Mouse (Mus musculus) MEL (cell line): ENCODE data around the gene 4930404N11Rik. TPM values are rescaled to one million over a fixed set of nuclear protein-coding genes. Genes with fewer than 3 reads are reported as not detected.

Experiments used
- DNase-seq: peaks from one replicate; pipeline ENCODE4 v3.0.0; 2011; ENCODE audit warnings: low read depth, low spot score
- H3K27ac ChIP-seq: 2 replicates; pipeline ENCODE4 v1.5.1; 2012; ENCODE audit warnings: low read depth, mild to moderate bottlenecking, control low read depth, low read length, moderate library complexity; ENCODE audit not compliant: control insufficient read depth
- H3K27me3 ChIP-seq, 2 experiments: fragments of 150-350 bp in 1 of 2; sonication (generic) in 1 of 2; 2 replicates each; pipeline ENCODE4 v1.6.1; 2012; ENCODE audit warnings: low read length in 2 of 2, mild to moderate bottlenecking in 2 of 2, improper control_type of control experiment in 1 of 2, moderate library complexity in 1 of 2; ENCODE audit not compliant: insufficient read depth in 2 of 2, control insufficient read depth in 1 of 2
- H3K36me3 ChIP-seq, 2 experiments: 2 replicates each; pipeline ENCODE4 v1.6.1; 2012 to 2014; ENCODE audit warnings: low read length in 2 of 2, improper control_type of control experiment in 1 of 2, inconsistent platforms in 1 of 2, mild to moderate bottlenecking in 1 of 2; ENCODE audit not compliant: insufficient read depth in 2 of 2, control insufficient read depth in 1 of 2
- H3K4me1 ChIP-seq, 2 experiments: fragments of 150-350 bp in 1 of 2; sonication (generic) in 1 of 2; 2 replicates each; pipeline ENCODE4 v1.6.1; 2012; ENCODE audit warnings: low read length in 2 of 2, improper control_type of control experiment in 1 of 2, mild to moderate bottlenecking in 1 of 2; ENCODE audit not compliant: insufficient read depth in 2 of 2, control insufficient read depth in 1 of 2
- H3K4me3 ChIP-seq, 2 experiments: fragments of 150-350 bp in 1 of 2; sonication (generic) in 1 of 2; 2 replicates each; pipeline ENCODE4 v1.5.1; 2012; ENCODE audit warnings: low read depth in 2 of 2, low read length in 2 of 2, mild to moderate bottlenecking in 2 of 2, moderate library complexity in 2 of 2, control low read depth in 1 of 2, improper control_type of control experiment in 1 of 2; ENCODE audit not compliant: control insufficient read depth in 1 of 2, insufficient read depth in 1 of 2
- H3K79me2 ChIP-seq: 2 replicates; pipeline ENCODE4 v1.6.1; 2012; ENCODE audit warnings: mild to moderate bottlenecking, low read length, moderate library complexity; ENCODE audit not compliant: control insufficient read depth, poor library complexity, insufficient read depth
- H3K9ac ChIP-seq: 2 replicates; pipeline ENCODE4 v1.6.1; 2012; ENCODE audit warnings: low read depth, mild to moderate bottlenecking, control low read depth, low read length, moderate library complexity; ENCODE audit not compliant: control insufficient read depth, poor library complexity, severe bottlenecking
- H3K9me3 ChIP-seq: fragments of 150-350 bp; sonication (generic); replicated peaks from 2 replicates; pipeline ENCODE4 v1.6.1; 2012; ENCODE audit warnings: mild to moderate bottlenecking, low read length, improper control_type of control experiment, moderate library complexity; ENCODE audit not compliant: insufficient read depth
- CHD2 ChIP-seq: IDR thresholded peaks from 2 replicates; pipeline ENCODE4 v1.6.1; 2011; ENCODE audit warnings: low read length, improper control_type of control experiment
- CTCF ChIP-seq, 3 experiments: IDR thresholded peaks in 2 of 3; conservative IDR thresholded peaks in 1 of 3; 2 replicates each; pipeline ENCODE4 v1.5.1; 2011 to 2012; ENCODE audit warnings: low read length in 3 of 3, low read depth in 2 of 3, mild to moderate bottlenecking in 2 of 3, improper control_type of control experiment in 1 of 3, inconsistent platforms in 1 of 3, mixed read lengths in 1 of 3, moderate library complexity in 1 of 3; ENCODE audit not compliant: control insufficient read depth in 1 of 3, insufficient read depth in 1 of 3, poor library complexity in 1 of 3, severe bottlenecking in 1 of 3
- ETS1 ChIP-seq: IDR thresholded peaks from 2 replicates; pipeline ENCODE4 v1.6.1; 2012; ENCODE audit warnings: low read depth, mild to moderate bottlenecking, inconsistent platforms, low read length, improper control_type of control experiment, moderate library complexity
- GABPA ChIP-seq: IDR thresholded peaks from 2 replicates; pipeline ENCODE4 v1.6.1; 2012; ENCODE audit warnings: low read depth, mild to moderate bottlenecking, inconsistent platforms, low read length, improper control_type of control experiment, moderate library complexity
- GATA1 ChIP-seq: IDR thresholded peaks from 2 replicates; pipeline ENCODE4 v1.6.1; 2011; ENCODE audit warnings: low read depth, low read length, improper control_type of control experiment
- HCFC1 ChIP-seq: IDR thresholded peaks from 2 replicates; pipeline ENCODE4 v1.6.1; 2012; ENCODE audit warnings: low read depth, mild to moderate bottlenecking, inconsistent platforms, low read length, improper control_type of control experiment, moderate library complexity
- JUND ChIP-seq: IDR thresholded peaks from 2 replicates; pipeline ENCODE4 v1.6.1; 2011; ENCODE audit warnings: low read depth, mild to moderate bottlenecking, improper control_type of control experiment, low read length
- MAFK ChIP-seq: IDR thresholded peaks from 2 replicates; pipeline ENCODE4 v1.6.1; 2011; ENCODE audit warnings: low read depth, mild to moderate bottlenecking, low read length, improper control_type of control experiment, borderline replicate concordance
- MAX ChIP-seq: IDR thresholded peaks from 2 replicates; pipeline ENCODE4 v1.6.1; 2011; ENCODE audit warnings: low read length, improper control_type of control experiment
- MEF2A ChIP-seq: IDR thresholded peaks from 2 replicates; pipeline ENCODE4 v1.6.1; 2014; ENCODE audit warnings: low read depth, mild to moderate bottlenecking, inconsistent platforms, low read length, improper control_type of control experiment; ENCODE audit not compliant: poor library complexity, insufficient replicate concordance, severe bottlenecking; ENCODE audit errors: extremely low read depth
- MYB ChIP-seq: IDR thresholded peaks from 2 replicates; pipeline ENCODE4 v1.6.1; 2011; ENCODE audit warnings: mild to moderate bottlenecking, low read depth, low read length, improper control_type of control experiment
- MYC ChIP-seq: IDR thresholded peaks from 2 replicates; pipeline ENCODE4 v1.6.1; 2011; ENCODE audit warnings: low read depth, mild to moderate bottlenecking, low read length, improper control_type of control experiment, moderate library complexity
- POLR2AphosphoS5 ChIP-seq: IDR thresholded peaks from 2 replicates; pipeline ENCODE4 v1.6.1; 2012; ENCODE audit warnings: low read depth, borderline replicate concordance, mild to moderate bottlenecking, inconsistent platforms, low read length, moderate library complexity, mixed read lengths
- UBTF ChIP-seq: IDR thresholded peaks from 2 replicates; pipeline ENCODE4 v1.6.1; 2012; ENCODE audit warnings: low read depth, mild to moderate bottlenecking, inconsistent platforms, low read length, improper control_type of control experiment, moderate library complexity, borderline replicate concordance; ENCODE audit not compliant: insufficient read depth
- USF1 ChIP-seq: IDR thresholded peaks from 2 replicates; pipeline ENCODE4 v1.6.1; 2014; ENCODE audit warnings: low read depth, mild to moderate bottlenecking, inconsistent platforms, low read length, improper control_type of control experiment, moderate library complexity
- ZKSCAN1 ChIP-seq: IDR thresholded peaks from 2 replicates; pipeline ENCODE4 v1.6.1; 2012; ENCODE audit warnings: low read depth, mild to moderate bottlenecking, inconsistent platforms, low read length, improper control_type of control experiment, moderate library complexity
- ZNF384 ChIP-seq: IDR thresholded peaks from 2 replicates; pipeline ENCODE4 v1.6.1; 2012; ENCODE audit warnings: low read depth, mild to moderate bottlenecking, inconsistent platforms, low read length, improper control_type of control experiment
- polyA plus RNA-seq, 2 experiments: library from polyadenylated mRNA; stranded (reverse) in 1 of 2; unstranded in 1 of 2; fragments of >175 nt in 1 of 2; fragments of >200 nt in 1 of 2; gene quantifications; 2 replicates each; pipeline versions ENCODE4 v1.2.1 to v1.2.4; 2012; ENCODE audit warnings: low replicate concordance in 2 of 2, low read depth in 1 of 2; ENCODE audit not compliant: insufficient read length in 2 of 2, insufficient read depth in 1 of 2, missing spikeins in 1 of 2
- total RNA-seq: library from RNA; depleted of rRNA; stranded (reverse); fragments of 300-350 nt; gene quantifications from 2 replicates; pipeline ENCODE4 v1.2.3, GENCODE M21; 2012

Gene 4930404N11Rik
- total and polyA plus RNA-seq, 3 experiments, result 3.1 to 12.1 TPM; not detected in 1

DNA sequence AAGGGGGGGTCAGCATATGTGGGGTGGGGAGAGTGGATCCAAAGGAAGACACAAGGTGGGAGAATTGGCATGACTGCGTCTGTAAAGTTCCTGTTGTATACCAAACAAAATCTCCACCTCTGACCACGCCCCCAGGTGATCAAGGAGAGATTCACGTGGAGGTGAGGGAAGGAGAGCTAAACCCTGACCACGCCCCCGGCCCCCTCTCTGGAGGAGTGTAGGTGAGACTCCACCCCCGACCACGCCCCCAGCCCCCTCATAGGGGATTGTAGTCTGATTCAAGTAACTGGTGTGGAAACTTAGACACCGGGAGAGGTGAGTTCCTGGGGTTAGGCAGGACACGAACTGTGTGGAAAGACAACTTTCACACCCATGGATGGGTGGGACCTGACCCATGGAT is 38.5 kb upstream of the 4930404N11Rik start:
- DNase-seq, result no peak
- no peak for TF ChIP-seq ETS1
- TF ChIP-seq MAX, result no peak
- no peak for TF ChIP-seq UBTF
- no peak for TF ChIP-seq POLR2AphosphoS5
- TF ChIP-seq MEF2A, result no peak
- TF ChIP-seq ZKSCAN1, result no peak
- TF ChIP-seq, all 39 proteins: peak for 0
- no peaks in the 10 kb centered on the region for H3K27me3 ChIP-seq
- H3K4me1 ChIP-seq, result peaks cover 3 to 28% of the 10 kb centered on the region in 2 experiments; a peak in 3 of 4 replicates
- H3K9me3 ChIP-seq, result no peaks in the 10 kb centered on the region
- H3K36me3 ChIP-seq, result peaks cover 0 to 16% of the 10 kb centered on the region in 2 experiments; a peak in 2 of 4 replicates
- H3K9ac ChIP-seq, result no peak overlapping the region
- no peak overlapping the region for H3K4me3 ChIP-seq
- no peaks in the 10 kb centered on the region for H3K79me2 ChIP-seq
- no peak overlapping the region for H3K27ac ChIP-seq

DNA sequence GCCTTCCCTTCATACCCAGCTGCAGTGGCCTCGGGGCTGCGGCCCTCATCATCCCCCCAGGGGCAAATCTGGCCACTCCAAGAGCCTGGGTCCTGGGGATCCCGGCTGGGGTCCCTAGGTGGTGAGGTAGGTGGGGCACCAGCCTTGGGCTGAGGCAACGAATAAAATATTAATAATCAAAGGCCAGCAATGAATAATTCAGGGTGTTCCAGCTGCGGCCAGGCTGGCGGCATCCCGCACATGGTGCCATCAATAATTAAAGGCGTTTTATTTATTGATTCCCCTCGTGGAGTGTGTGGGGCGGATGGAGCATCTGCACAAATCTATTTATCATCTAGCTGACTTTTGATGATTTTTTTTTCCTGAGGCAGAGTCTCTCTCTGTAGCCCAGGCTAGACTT is 37.9 kb upstream of the 4930404N11Rik start:
- DNase-seq, result no peak
- H3K4me1 ChIP-seq, result peaks cover 3 to 24% of the 10 kb centered on the region in 2 experiments; a peak in 3 of 4 replicates
- H3K27ac ChIP-seq, result no peak overlapping the region
- peaks cover 0 to 15% of the 10 kb centered on the region in 2 experiments; a peak in 2 of 4 replicates for H3K36me3 ChIP-seq
- H3K4me3 ChIP-seq, result no peak overlapping the region
- no peaks in the 10 kb centered on the region for H3K9me3 ChIP-seq
- TF ChIP-seq CHD2 (no peak), USF1 (no peak), ZNF384 (no peak), MYB (no peak), MYC (no peak), CTCF (IDR thresholded peaks at IDR 0.05 in 2 of 3, conservative IDR thresholded peaks at IDR 0.05 in 1 of 3; ENCODE audit: control insufficient read depth in 1 of 3, insufficient read depth in 1 of 3, low read depth in 2 of 3, low read length in 3 of 3, poor library complexity in 1 of 3, severe bottlenecking in 1 of 3) (no peak)
- no peaks in the 10 kb centered on the region for H3K27me3 ChIP-seq
- H3K9ac ChIP-seq, result no peak overlapping the region
- no peaks in the 10 kb centered on the region for H3K79me2 ChIP-seq

DNA sequence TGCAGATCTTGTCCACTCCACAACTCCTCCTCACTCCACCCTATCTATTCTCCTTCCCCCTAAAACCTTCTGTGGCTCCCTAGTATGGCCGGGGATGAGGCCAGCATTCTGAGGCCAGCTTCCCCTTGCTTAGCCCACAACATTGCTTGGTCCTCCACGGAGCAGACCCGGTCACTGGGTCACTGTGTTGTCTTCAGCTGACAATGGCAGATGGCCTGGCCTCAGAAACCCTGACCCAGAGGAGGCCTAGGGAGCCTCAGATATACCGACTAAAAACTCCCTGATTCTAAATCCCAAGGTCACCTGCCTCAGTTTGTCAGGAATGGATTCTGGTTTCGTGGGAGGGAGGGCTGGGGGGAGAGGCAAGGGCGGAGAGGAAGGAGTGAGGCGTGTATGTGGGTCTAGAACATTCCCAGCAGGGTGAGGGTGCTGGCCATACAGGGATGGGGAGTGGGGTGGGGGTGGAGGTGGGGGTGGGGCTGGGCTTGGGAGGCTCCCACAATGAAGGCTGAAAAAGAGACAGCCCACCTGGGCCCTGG is 36.7 kb upstream of the 4930404N11Rik start:
- DNase-seq, result no peak
- H3K9me3 ChIP-seq, result no peaks in the 10 kb centered on the region
- H3K4me3 ChIP-seq, result no peak overlapping the region
- H3K36me3 ChIP-seq, result peaks cover 0 to 7% of the 10 kb centered on the region in 2 experiments; a peak in 2 of 4 replicates
- H3K27ac ChIP-seq, result no peak overlapping the region
- no peak for TF ChIP-seq GATA1
- TF ChIP-seq GABPA, result no peak
- no peak for TF ChIP-seq MAFK
- no peak for TF ChIP-seq HCFC1
- TF ChIP-seq JUND, result no peak
- H3K9ac ChIP-seq, result no peak overlapping the region
- H3K4me1 ChIP-seq, result peaks cover 0 to 14% of the 10 kb centered on the region in 2 experiments; a peak in 2 of 4 replicates
- H3K27me3 ChIP-seq, result no peaks in the 10 kb centered on the region
- no peaks in the 10 kb centered on the region for H3K79me2 ChIP-seq
